Mouse (Mus musculus): ENCODE results near the gene C2cd2l.

DNA sequence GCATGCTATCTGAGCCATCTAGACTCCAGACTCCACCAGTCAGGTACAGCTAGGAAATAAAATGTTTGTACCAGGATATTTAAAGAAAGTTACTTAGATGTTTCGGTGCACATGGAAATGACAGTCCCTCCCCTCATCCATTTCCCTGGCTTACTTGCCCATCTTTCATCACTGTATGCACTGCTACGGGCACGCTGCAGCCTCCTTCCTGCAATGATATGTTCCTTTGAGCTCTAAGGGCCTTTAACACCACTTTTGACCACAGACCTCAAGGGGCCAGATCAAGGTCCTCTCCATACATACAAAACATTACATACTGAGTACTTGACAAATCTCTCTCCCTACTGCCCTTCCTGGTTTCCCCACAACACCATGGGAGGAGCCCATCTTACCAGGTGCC is 16.9 kb upstream of the C2cd2l start:
- no peak for TF ChIP-seq EP300 (IDR thresholded peaks at IDR 0.05; ENCODE audit: low read depth)
- TF ChIP-seq CTCF (IDR thresholded peaks at IDR 0.05; ENCODE audit: low read depth), result no peak
